Mouse (Mus musculus): Measurements from ENCODE around the gene Top2a.

DNA sequence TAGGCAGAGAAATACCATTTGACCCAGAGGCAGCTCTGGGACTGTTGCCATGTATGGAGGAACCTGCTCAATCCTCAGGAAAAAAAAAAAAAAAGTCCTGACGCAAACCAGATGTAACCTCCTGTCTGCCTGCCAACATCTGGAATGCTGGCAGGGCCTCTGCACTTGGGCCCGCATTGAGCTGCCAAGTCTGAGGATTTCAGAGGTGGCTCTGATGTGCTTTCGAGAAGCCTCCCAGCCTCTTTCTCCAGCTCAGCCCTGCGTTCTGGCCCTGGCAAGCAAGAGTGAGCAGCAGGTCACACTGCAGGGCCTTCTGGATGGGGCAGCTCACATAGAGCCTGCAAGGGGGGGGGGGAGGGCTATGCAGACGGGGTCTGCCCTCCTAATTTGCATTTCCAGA lies 23.1 kb upstream of the Top2a start:
- TF ChIP-seq CTCF (IDR thresholded peaks at IDR 0.05; ENCODE audit: control insufficient read depth, insufficient read depth, low read length) (no peak), POLR2A (IDR thresholded peaks at IDR 0.05; ENCODE audit: borderline replicate concordance, control insufficient read depth, low read depth, low read length) (no peak)

Data from bone marrow, adult 2 months (tissue).